Mouse (Mus musculus): ENCODE results near the gene Gm9837. TPM values are rescaled to one million over a fixed set of nuclear protein-coding genes. Genes with fewer than 3 reads are reported as not detected.
A peak's percentile ranks its signal among the peaks of the same experiment; 100 is the strongest.

The Gm9837 gene
- polyA plus RNA-seq, 1 experiment from 2014 or later, result not detected

GRCm38 (mm10) chr11:53441921-53442320, 28.4 kb downstream of the Gm9837 start:
- H3K4me3 ChIP-seq (ENCODE audit: low read depth, low read length), result no peak overlapping the region
- no peak for ATAC-seq
- WGBS, result 17% methylated on average over 12 of the region's 12 CpGs
- H3K27ac ChIP-seq (ENCODE audit: low read depth, low read length), result no peak overlapping the region; the same call in 1 of the 2 replicates
- H3K9me3 ChIP-seq (ENCODE audit: control insufficient read depth), result no peaks in the 10 kb centered on the region
- H3K27me3 ChIP-seq (replicated peaks; ENCODE audit: control insufficient read depth, insufficient read depth, low read length), result no peaks in the 10 kb centered on the region
- H3K4me2 ChIP-seq (replicated peaks; ENCODE audit: low read depth), result 0 out of 2 replicates have a peak overlapping the region, but pooled peaks have one; percentile 17
- no peak overlapping the region for H3K9ac ChIP-seq (ENCODE audit: low read depth, low read length)
- H3K4me1 ChIP-seq (replicated peaks; ENCODE audit: control insufficient read depth, insufficient read depth, low read length), result no peaks in the 10 kb centered on the region
- H3K36me3 ChIP-seq (ENCODE audit: control insufficient read depth, insufficient read depth), result no peaks in the 10 kb centered on the region
- no peak for TF ChIP-seq CTCF (IDR thresholded peaks at IDR 0.05; ENCODE audit: low read depth)

GRCm38 (mm10) chr11:53436338-53436737, 33.9 kb downstream of the Gm9837 start:
- no peak for ATAC-seq
- no peak for TF ChIP-seq CTCF (IDR thresholded peaks at IDR 0.05; ENCODE audit: low read depth)
- Histone ChIP-seq H3K4me3 (ENCODE audit: low read depth, low read length) (no peak overlapping the region), H3K27ac (ENCODE audit: low read depth, low read length) (no peak overlapping the region), H3K9me3 (ENCODE audit: control insufficient read depth) (no peaks in the 10 kb centered on the region), H3K36me3 (ENCODE audit: control insufficient read depth, insufficient read depth) (no peaks in the 10 kb centered on the region), H3K4me1 (replicated peaks; ENCODE audit: control insufficient read depth, insufficient read depth, low read length) (peaks cover 3% of the 10 kb centered on the region; the same call in 1 of the 2 replicates), H3K4me2 (replicated peaks; ENCODE audit: low read depth) (no peak overlapping the region), H3K27me3 (replicated peaks; ENCODE audit: control insufficient read depth, insufficient read depth, low read length) (no peaks in the 10 kb centered on the region), H3K9ac (ENCODE audit: low read depth, low read length) (no peak overlapping the region)
- WGBS, result 82% methylated on average over 6 of the region's 6 CpGs

- Histone ChIP-seq H3K9me3 (ENCODE audit: control insufficient read depth) (no peaks in the 10 kb centered on the region), H3K36me3 (ENCODE audit: control insufficient read depth, insufficient read depth) (no peaks in the 10 kb centered on the region), H3K27me3 (replicated peaks; ENCODE audit: control insufficient read depth, insufficient read depth, low read length) (no peaks in the 10 kb centered on the region), H3K27ac (ENCODE audit: low read depth, low read length) (no peak overlapping the region), H3K4me3 (ENCODE audit: low read depth, low read length) (no peak overlapping the region), H3K9ac (ENCODE audit: low read depth, low read length) (no peak overlapping the region), H3K4me1 (replicated peaks; ENCODE audit: control insufficient read depth, insufficient read depth, low read length) (peaks cover 5% of the 10 kb centered on the region; the same call in 1 of the 2 replicates), H3K4me2 (replicated peaks; ENCODE audit: low read depth) (no peak overlapping the region)
- no peak for TF ChIP-seq CTCF (IDR thresholded peaks at IDR 0.05; ENCODE audit: low read depth)
- WGBS, result 78% methylated on average over 8 of the region's 8 CpGs
- no peak for ATAC-seq
Observed at GRCm38 (mm10) chr11:53435504-53435903, 34.8 kb downstream of the Gm9837 start.

- Histone ChIP-seq H3K4me2 (replicated peaks; ENCODE audit: low read depth) (no peak overlapping the region), H3K4me1 (replicated peaks; ENCODE audit: control insufficient read depth, insufficient read depth, low read length) (peaks cover 5% of the 10 kb centered on the region; the same call in 1 of the 2 replicates), H3K4me3 (ENCODE audit: low read depth, low read length) (no peak overlapping the region), H3K36me3 (ENCODE audit: control insufficient read depth, insufficient read depth) (peaks cover 10% of the 10 kb centered on the region), H3K27ac (ENCODE audit: low read depth, low read length) (no peak overlapping the region), H3K9me3 (ENCODE audit: control insufficient read depth) (no peaks in the 10 kb centered on the region), H3K9ac (ENCODE audit: low read depth, low read length) (no peak overlapping the region), H3K27me3 (replicated peaks; ENCODE audit: control insufficient read depth, insufficient read depth, low read length) (no peaks in the 10 kb centered on the region)
- ATAC-seq, result no peak
- no peak for TF ChIP-seq CTCF (IDR thresholded peaks at IDR 0.05; ENCODE audit: low read depth)
- WGBS, result 36% methylated on average over 6 of the region's 6 CpGs
Observed at GRCm38 (mm10) chr11:53433057-53433456, 37.2 kb downstream of the Gm9837 start.

- WGBS, result 7% methylated on average over 9 of the region's 9 CpGs
- peak overlapping the region; percentile 67 for H3K4me3 ChIP-seq (ENCODE audit: low read depth, low read length)
- no peak overlapping the region; the same call in none of the 2 replicates for H3K9ac ChIP-seq (ENCODE audit: low read depth, low read length)
- H3K4me1 ChIP-seq (replicated peaks; ENCODE audit: control insufficient read depth, insufficient read depth, low read length), result peaks cover 5% of the 10 kb centered on the region; the same call in 1 of the 2 replicates
- peak overlapping the region; percentile 66 for H3K27ac ChIP-seq (ENCODE audit: low read depth, low read length)
- TF ChIP-seq CTCF (IDR thresholded peaks at IDR 0.05; ENCODE audit: low read depth), result no peak
- no peaks in the 10 kb centered on the region for H3K9me3 ChIP-seq (ENCODE audit: control insufficient read depth)
- peak; percentile 7 for ATAC-seq
- H3K36me3 ChIP-seq (ENCODE audit: control insufficient read depth, insufficient read depth), result peaks cover 18% of the 10 kb centered on the region
- no peaks in the 10 kb centered on the region for H3K27me3 ChIP-seq (replicated peaks; ENCODE audit: control insufficient read depth, insufficient read depth, low read length)
- H3K4me2 ChIP-seq (replicated peaks; ENCODE audit: low read depth), result peak overlapping the region; percentile 76
Observed at GRCm38 (mm10) chr11:53431347-53432056, 38.8 kb downstream of the Gm9837 start.

GRCm38 (mm10) chr11:53430670-53431346, 39.5 kb downstream of the Gm9837 start, which contains the start of the genes Uqcrq and Gdf9:
Gene Uqcrq (minus strand): TSS chr11:53430831.
Gene Gdf9 (plus strand): TSS chr11:53431023.
- Histone ChIP-seq H3K27me3 (replicated peaks; ENCODE audit: control insufficient read depth, insufficient read depth, low read length) (no peaks in the 10 kb centered on the region), H3K4me3 (ENCODE audit: low read depth, low read length) (peak within 1 kb of the TSS; percentile 67), H3K36me3 (ENCODE audit: control insufficient read depth, insufficient read depth) (peaks cover 18% of the 10 kb centered on the region), H3K4me1 (replicated peaks; ENCODE audit: control insufficient read depth, insufficient read depth, low read length) (peaks cover 5% of the 10 kb centered on the region; the same call in 1 of the 2 replicates), H3K4me2 (replicated peaks; ENCODE audit: low read depth) (peak within 1 kb of the TSS; percentile 76), H3K9ac (ENCODE audit: low read depth, low read length) (peak within 1 kb of the TSS; percentile 79), H3K9me3 (ENCODE audit: control insufficient read depth) (no peaks in the 10 kb centered on the region), H3K27ac (ENCODE audit: low read depth, low read length) (peak within 1 kb of the TSS; percentile 95)
- under 1% methylated on average over 44 of the region's 44 CpGs for WGBS
- peak; percentile 12; the same call in 1 of the 2 replicates for TF ChIP-seq CTCF (IDR thresholded peaks at IDR 0.05; ENCODE audit: low read depth)
- peak; percentile 92 for ATAC-seq
